Mouse (Mus musculus) bone marrow, adult 2 months (tissue): ENCODE measurements around the gene Cdhr3. TPM values are rescaled to one million over a fixed set of nuclear protein-coding genes. Genes with fewer than 3 reads are reported as not detected.

Source experiments
- H3K27ac ChIP-seq: fragments of 200-500 bp; 2 replicates; pipeline ENCODE4 v1.5.1; 2012; ENCODE audit warnings: low read depth, mild to moderate bottlenecking, control low read depth, inconsistent platforms, low read length; ENCODE audit not compliant: control insufficient read depth, poor library complexity, insufficient read depth
- H3K4me1 ChIP-seq: fragments of 200-500 bp; 2 replicates; pipeline ENCODE4 v1.6.1; 2011; ENCODE audit warnings: low read length; ENCODE audit not compliant: control insufficient read depth, insufficient read depth
- H3K4me3 ChIP-seq: fragments of 200-500 bp; replicated peaks from 2 replicates; pipeline ENCODE3; 2011; ENCODE audit warnings: mild to moderate bottlenecking, low read depth, low read length, control low read depth; ENCODE audit not compliant: control insufficient read depth
- CTCF ChIP-seq: fragments of 200-500 bp; IDR thresholded peaks from 2 replicates; pipeline ENCODE4 v1.5.1; 2011; ENCODE audit warnings: low read length, control low read depth; ENCODE audit not compliant: control insufficient read depth, insufficient read depth
- POLR2A ChIP-seq: fragments of 200-500 bp; IDR thresholded peaks from 2 replicates; pipeline ENCODE4 v1.6.1; 2011; ENCODE audit warnings: low read depth, mild to moderate bottlenecking, control low read depth, low read length, borderline replicate concordance; ENCODE audit not compliant: control insufficient read depth
- WGBS: fragments of 180-500 bp; shearing (Covaris S2); methylation state at CpG from one replicate; pipeline ENCODE4 v1.1.7; 2018; 5-methylcytosine and 5-hydroxymethylcytosine counted together
- polyA plus RNA-seq: library from polyadenylated mRNA; stranded (reverse); fragments of >200 nt; gene quantifications from 2 replicates; pipeline ENCODE4 v1.2.4, GENCODE M21; 2011; ENCODE audit warnings: low replicate concordance; ENCODE audit not compliant: missing spikeins, insufficient read depth, insufficient read length

Cdhr3 gene
- polyA plus RNA-seq, 1 experiment: not detected

GRCm38 (mm10) chr12:33027093-33027492 lies 65.6 kb downstream of the Cdhr3 start:
- 1% methylated on average over 10 of the region's 10 CpGs for WGBS
- H3K4me1 ChIP-seq: no peaks in the 10 kb centered on the region
- no peak overlapping the region for H3K27ac ChIP-seq
- no peak overlapping the region for H3K4me3 ChIP-seq
- TF ChIP-seq POLR2A (no peak), CTCF (peak; percentile 95)

DNA sequence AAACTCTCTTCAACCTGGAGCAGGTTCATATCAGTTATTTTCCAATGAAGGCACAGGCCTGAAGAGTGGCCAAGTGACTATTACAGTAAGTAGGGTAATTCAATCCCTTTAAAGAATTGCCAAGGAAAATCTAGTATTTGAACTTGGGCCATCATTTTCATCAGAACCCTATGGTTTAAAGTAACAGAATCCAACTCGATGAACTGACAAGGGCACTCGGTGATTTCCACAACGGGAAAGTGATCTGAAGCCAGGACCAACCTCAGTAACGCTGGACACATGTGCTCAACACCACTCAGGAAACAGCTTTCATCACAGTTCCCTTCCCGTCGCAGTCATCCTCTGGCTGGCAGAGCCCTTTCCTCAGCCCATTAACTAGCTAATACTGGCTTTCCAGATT lies 68.2 kb downstream of the Cdhr3 start:
- Histone ChIP-seq H3K4me1 (no peaks in the 10 kb centered on the region), H3K4me3 (no peak overlapping the region), H3K27ac (no peak overlapping the region)
- 18% methylated on average over 6 of the region's 6 CpGs for WGBS
- no peak for TF ChIP-seq POLR2A
- no peak for TF ChIP-seq CTCF

- 83% methylated on average over 4 of the region's 4 CpGs for WGBS
- TF ChIP-seq CTCF (no peak), POLR2A (no peak)
These were observed 70.9 kb downstream of the Cdhr3 start for GRCm38 (mm10) chr12:33021751-33022150.

GRCm38 (mm10) chr12:33021140-33021539 lies 71.5 kb downstream of the Cdhr3 start:
- no peak for TF ChIP-seq CTCF
- TF ChIP-seq POLR2A: no peak
- Histone ChIP-seq H3K27ac (no peak overlapping the region), H3K4me3 (no peak overlapping the region), H3K4me1 (no peaks in the 10 kb centered on the region)
- 79% methylated on average over 9 of the region's 9 CpGs for WGBS

More at GRCm38 (mm10) chr12:33021751-33022150, 70.9 kb downstream of the Cdhr3 start:
- no peaks in the 10 kb centered on the region for H3K4me1 ChIP-seq
- H3K27ac ChIP-seq: no peak overlapping the region
- H3K4me3 ChIP-seq: no peak overlapping the region

DNA sequence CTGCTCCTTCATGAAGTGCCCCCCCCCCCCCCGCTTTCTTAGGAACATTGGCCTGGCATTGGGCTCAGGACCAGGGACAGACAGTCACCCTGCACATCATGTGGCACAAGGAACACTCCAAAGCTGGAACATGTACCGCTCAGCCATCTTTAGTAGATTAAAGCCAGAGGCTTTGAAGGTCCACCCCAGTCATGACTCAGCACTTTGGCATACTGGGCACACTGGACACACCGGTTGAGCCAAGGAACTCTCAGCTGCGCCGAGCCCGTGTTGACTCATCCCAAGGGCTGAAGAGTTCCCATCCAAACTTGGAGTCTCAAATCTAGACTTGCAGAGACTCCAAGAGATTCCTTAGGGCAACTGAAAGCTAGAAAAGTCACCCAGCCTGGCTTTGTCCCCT lies 72.7 kb downstream of the Cdhr3 start:
- Histone ChIP-seq H3K27ac (no peak overlapping the region), H3K4me1 (no peaks in the 10 kb centered on the region), H3K4me3 (no peak overlapping the region)
- TF ChIP-seq CTCF (no peak), POLR2A (no peak)
- WGBS: 81% methylated on average over 6 of the region's 6 CpGs

DNA sequence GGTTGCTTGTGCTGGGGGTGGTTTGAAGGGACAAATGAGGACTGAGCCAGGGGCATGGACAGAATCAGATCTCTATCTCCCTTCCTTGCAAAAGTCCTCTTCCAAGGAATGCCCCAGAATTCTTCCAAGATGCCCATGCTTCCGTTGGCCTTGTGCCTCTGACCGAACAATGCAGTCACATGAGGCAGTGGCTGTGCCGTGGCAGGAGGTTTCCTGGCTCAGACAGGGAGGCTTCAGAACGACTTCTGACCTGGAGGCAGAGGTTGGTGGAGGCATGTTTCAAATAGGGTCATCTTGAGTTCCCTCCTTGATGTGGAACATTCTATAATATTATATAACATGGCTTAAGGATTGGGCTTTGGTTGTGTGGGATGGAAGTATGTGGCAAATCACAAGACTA lies 74.1 kb downstream of the Cdhr3 start:
- no peak for TF ChIP-seq POLR2A
- TF ChIP-seq CTCF: no peak
- Histone ChIP-seq H3K27ac (no peak overlapping the region), H3K4me1 (no peaks in the 10 kb centered on the region), H3K4me3 (no peak overlapping the region)
- WGBS: 71% methylated on average over 4 of the region's 4 CpGs

DNA sequence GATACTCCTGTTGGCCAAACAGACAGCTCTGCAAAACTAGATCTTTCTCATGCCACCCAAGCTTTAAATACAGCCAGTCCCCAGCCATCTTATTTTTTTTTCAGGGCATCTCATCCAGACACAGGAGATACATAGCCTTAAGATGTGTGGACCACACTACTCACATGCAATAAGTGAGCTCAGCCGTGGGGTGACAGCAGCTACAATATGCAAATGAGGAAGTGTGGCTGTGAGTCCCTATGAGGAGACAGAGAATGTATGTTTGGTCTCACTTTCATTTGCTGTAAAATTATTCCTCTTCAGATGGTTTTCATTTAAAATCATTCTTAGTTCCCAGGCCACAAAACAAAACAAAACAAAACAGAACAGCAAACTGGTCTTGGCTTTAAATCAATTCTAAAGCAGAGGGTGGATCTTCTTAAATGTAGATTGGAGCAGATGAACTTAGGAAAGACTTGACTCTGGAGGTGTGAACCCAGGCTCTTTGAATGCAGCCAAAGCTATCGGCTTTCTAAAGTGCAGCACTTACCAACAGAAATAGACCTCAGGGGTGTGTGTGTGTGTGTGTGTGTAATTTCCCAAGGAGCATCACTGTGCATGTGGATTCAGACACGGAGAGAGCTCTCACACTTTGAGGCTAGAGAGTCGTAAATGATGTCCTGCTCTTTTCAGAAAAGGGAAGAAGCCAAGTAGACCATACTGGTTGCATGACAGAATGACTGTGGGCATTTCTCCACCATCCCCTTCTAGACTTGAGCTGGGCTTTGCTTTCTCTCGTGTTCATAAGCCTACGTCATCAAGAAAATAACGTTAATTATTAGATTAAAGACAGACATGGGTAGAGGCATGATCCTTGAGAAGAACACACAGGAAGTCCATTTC lies 75.6 kb downstream of the Cdhr3 start:
- Histone ChIP-seq H3K4me3 (no peak overlapping the region), H3K27ac (no peak overlapping the region), H3K4me1 (no peaks in the 10 kb centered on the region; the same call in 1 of the 2 replicates)
- 24% methylated on average over 7 of the region's 7 CpGs for WGBS
- TF ChIP-seq POLR2A (no peak), CTCF (no peak)

GRCm38 (mm10) chr12:33015103-33015502 lies 77.6 kb downstream of the Cdhr3 start:
- H3K27ac ChIP-seq: no peak overlapping the region
- no peaks in the 10 kb centered on the region; the same call in 1 of the 2 replicates for H3K4me1 ChIP-seq
- TF ChIP-seq CTCF (no peak), POLR2A (no peak)
- H3K4me3 ChIP-seq: no peak overlapping the region
- WGBS: 80% methylated on average over 1 of the region's 1 CpGs

DNA sequence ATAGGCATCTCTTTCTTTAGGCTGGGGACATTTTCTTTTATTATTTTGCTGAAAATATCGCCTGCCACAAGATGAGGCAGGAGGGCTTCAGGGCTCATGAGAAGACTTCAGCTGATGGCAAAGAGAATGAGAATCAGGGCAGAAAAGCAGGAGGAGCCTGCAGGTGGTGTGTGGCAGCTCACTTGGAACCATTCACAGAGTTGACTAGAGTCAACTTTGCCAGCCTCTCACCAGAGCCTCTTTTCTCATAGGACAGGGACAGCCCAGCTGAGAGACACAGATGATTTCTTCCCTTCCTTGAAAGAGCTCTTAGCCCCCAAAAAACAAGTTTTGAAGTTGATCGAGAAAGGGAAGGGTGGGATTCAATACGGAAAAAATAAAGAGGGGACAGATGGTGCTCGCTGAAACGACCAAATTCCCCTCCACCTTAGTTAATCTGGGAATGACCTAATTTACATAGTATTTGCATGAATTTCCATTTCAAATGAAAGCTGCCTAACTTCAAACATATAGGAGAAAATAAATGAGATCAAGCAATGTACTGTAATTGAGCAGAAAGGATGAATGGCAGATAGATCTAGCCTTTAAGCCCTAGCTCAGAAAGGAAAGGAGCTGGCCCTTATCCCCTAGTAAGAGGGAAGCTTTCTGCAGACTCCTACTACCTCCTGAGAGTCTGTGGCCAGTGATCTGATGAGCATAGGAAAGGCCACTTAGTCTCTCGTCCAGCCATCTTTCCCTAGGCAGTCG lies 78.5 kb downstream of the Cdhr3 start:
- Histone ChIP-seq H3K4me1 (no peaks in the 10 kb centered on the region; the same call in none of the 2 replicates), H3K4me3 (no peak overlapping the region), H3K27ac (no peak overlapping the region)
- WGBS: 72% methylated on average over 7 of the region's 7 CpGs
- no peak for TF ChIP-seq CTCF
- no peak for TF ChIP-seq POLR2A
